Mouse (Mus musculus): ENCODE data around the gene Plcb2. TPM values are rescaled to one million over a fixed set of nuclear protein-coding genes. Genes with fewer than 3 reads are reported as not detected.
A peak's percentile ranks its signal among the peaks of the same experiment; 100 is the strongest.

The Plcb2 gene
- polyA plus RNA-seq, 1 experiment from 2014 or later, result 0.69 TPM

GRCm38 (mm10) chr2:118673686-118674465, 54.4 kb downstream of the Plcb2 start:
- Histone ChIP-seq H3K4me1 (peaks cover 14% of the 10 kb centered on the region), H3K9me3 (no peaks in the 10 kb centered on the region), H3K36me3 (no peaks in the 10 kb centered on the region), H3K27ac (replicated peaks) (no peak overlapping the region), H3K4me2 (replicated peaks) (no peak overlapping the region), H3K27me3 (peaks cover 35% of the 10 kb centered on the region; the same call in 1 of the 2 replicates), H3K4me3 (no peak overlapping the region), H3K9ac (replicated peaks) (no peak overlapping the region)
- ATAC-seq (replicated peaks), result no peak
- WGBS, result 20% methylated on average over 15 of the region's 15 CpGs

GRCm38 (mm10) chr2:118671728-118672127, 56.5 kb downstream of the Plcb2 start:
- 69% methylated on average over 1 of the region's 1 CpGs for WGBS
- no peak overlapping the region for H3K4me3 ChIP-seq
- H3K36me3 ChIP-seq, result no peaks in the 10 kb centered on the region
- H3K4me1 ChIP-seq, result peaks cover 9% of the 10 kb centered on the region
- no peak overlapping the region for H3K9ac ChIP-seq (replicated peaks)
- H3K27ac ChIP-seq (replicated peaks), result no peak overlapping the region
- H3K9me3 ChIP-seq, result no peaks in the 10 kb centered on the region
- no peak for ATAC-seq (replicated peaks)
- no peak overlapping the region for H3K4me2 ChIP-seq (replicated peaks)
- peaks cover 18% of the 10 kb centered on the region; the same call in 1 of the 2 replicates for H3K27me3 ChIP-seq

GRCm38 (mm10) chr2:118669785-118670184, 58.5 kb downstream of the Plcb2 start:
- Histone ChIP-seq H3K4me1 (peaks cover 21% of the 10 kb centered on the region), H3K9ac (replicated peaks) (no peak overlapping the region), H3K4me2 (replicated peaks) (no peak overlapping the region), H3K27ac (replicated peaks) (no peak overlapping the region), H3K27me3 (peaks cover 1% of the 10 kb centered on the region; the same call in 1 of the 2 replicates), H3K36me3 (no peaks in the 10 kb centered on the region), H3K9me3 (no peaks in the 10 kb centered on the region), H3K4me3 (no peak overlapping the region)
- ATAC-seq (replicated peaks), result no peak
- 36% methylated on average over 2 of the region's 2 CpGs for WGBS

- H3K9ac ChIP-seq (replicated peaks), result no peak overlapping the region
- 69% methylated on average over 6 of the region's 6 CpGs for WGBS
- ATAC-seq (replicated peaks), result no peak
These were observed 59.0 kb downstream of the Plcb2 start for GRCm38 (mm10) chr2:118669245-118669644.

GRCm38 (mm10) chr2:118667181-118667580, 61.1 kb downstream of the Plcb2 start:
- WGBS, result 76% methylated on average over 5 of the region's 5 CpGs
- Histone ChIP-seq H3K4me2 (replicated peaks) (no peak overlapping the region), H3K9me3 (no peaks in the 10 kb centered on the region), H3K9ac (replicated peaks) (no peak overlapping the region), H3K4me3 (no peak overlapping the region), H3K27me3 (no peaks in the 10 kb centered on the region), H3K27ac (replicated peaks) (no peak overlapping the region), H3K36me3 (no peaks in the 10 kb centered on the region), H3K4me1 (peaks cover 46% of the 10 kb centered on the region)
- ATAC-seq (replicated peaks), result no peak

More at GRCm38 (mm10) chr2:118669245-118669644, 59.0 kb downstream of the Plcb2 start:
- Histone ChIP-seq H3K27ac (replicated peaks) (no peak overlapping the region), H3K27me3 (no peaks in the 10 kb centered on the region), H3K4me2 (replicated peaks) (no peak overlapping the region), H3K4me1 (peaks cover 26% of the 10 kb centered on the region), H3K36me3 (no peaks in the 10 kb centered on the region), H3K4me3 (no peak overlapping the region), H3K9me3 (no peaks in the 10 kb centered on the region)

GRCm38 (mm10) chr2:118665616-118666015, 62.6 kb downstream of the Plcb2 start:
- H3K4me1 ChIP-seq, result peaks cover 46% of the 10 kb centered on the region

GRCm38 (mm10) chr2:118664975-118665516, 63.2 kb downstream of the Plcb2 start:
- H3K4me3 ChIP-seq, result no peak overlapping the region
- H3K9ac ChIP-seq (replicated peaks), result no peak overlapping the region
- WGBS, result 78% methylated on average over 3 of the region's 3 CpGs
- H3K27me3 ChIP-seq, result no peaks in the 10 kb centered on the region
- no peaks in the 10 kb centered on the region for H3K9me3 ChIP-seq
- no peaks in the 10 kb centered on the region for H3K36me3 ChIP-seq
- H3K27ac ChIP-seq (replicated peaks), result no peak overlapping the region
- H3K4me2 ChIP-seq (replicated peaks), result peak overlapping the region; percentile 70
- H3K4me1 ChIP-seq, result peaks cover 50% of the 10 kb centered on the region
- ATAC-seq (replicated peaks), result no peak

More at GRCm38 (mm10) chr2:118665616-118666015, 62.6 kb downstream of the Plcb2 start:
- H3K4me3 ChIP-seq, result no peak overlapping the region
- no peaks in the 10 kb centered on the region for H3K27me3 ChIP-seq
- no peaks in the 10 kb centered on the region for H3K36me3 ChIP-seq
- H3K9ac ChIP-seq (replicated peaks), result no peak overlapping the region
- no peak overlapping the region for H3K27ac ChIP-seq (replicated peaks)
- H3K4me2 ChIP-seq (replicated peaks), result peak overlapping the region; percentile 70
- ATAC-seq (replicated peaks), result no peak
- 90% methylated on average over 4 of the region's 4 CpGs for whole genome bisulfite sequencing
- H3K9me3 ChIP-seq, result no peaks in the 10 kb centered on the region

- WGBS, result 49% methylated on average over 19 of the region's 19 CpGs
- peak; percentile 58 for ATAC-seq (replicated peaks)
- H3K27ac ChIP-seq (replicated peaks), result peak overlapping the region; percentile 66
- no peaks in the 10 kb centered on the region for H3K36me3 ChIP-seq
- peak overlapping the region; percentile 60 for H3K9ac ChIP-seq (replicated peaks)
- H3K27me3 ChIP-seq, result no peaks in the 10 kb centered on the region
- H3K4me3 ChIP-seq, result peak overlapping the region; percentile 54
- H3K4me1 ChIP-seq, result peaks cover 56% of the 10 kb centered on the region
- H3K4me2 ChIP-seq (replicated peaks), result peak overlapping the region; percentile 70
- H3K9me3 ChIP-seq, result no peaks in the 10 kb centered on the region
These were observed 64.2 kb downstream of the Plcb2 start for GRCm38 (mm10) chr2:118663804-118664766.

GRCm38 (mm10) chr2:118662902-118663803, 65.1 kb downstream of the Plcb2 start, which contains the start of gene Pak6:
Gene Pak6 (plus strand): TSS chr2:118663303.
- Histone ChIP-seq H3K4me2 (replicated peaks) (peak within 1 kb of the TSS; percentile 70), H3K4me3 (peak within 1 kb of the TSS; percentile 54), H3K9ac (replicated peaks) (peak within 1 kb of the TSS; percentile 60), H3K4me1 (peaks cover 56% of the 10 kb centered on the region), H3K36me3 (no peaks in the 10 kb centered on the region), H3K27ac (replicated peaks) (peak within 1 kb of the TSS; percentile 66), H3K27me3 (no peaks in the 10 kb centered on the region), H3K9me3 (no peaks in the 10 kb centered on the region)
- ATAC-seq (replicated peaks), result peak; percentile 62
- 1% methylated on average over 37 of the region's 37 CpGs for WGBS

- H3K27me3 ChIP-seq, result no peaks in the 10 kb centered on the region
- H3K4me2 ChIP-seq (replicated peaks), result no peak overlapping the region
- no peaks in the 10 kb centered on the region for H3K9me3 ChIP-seq
- no peak for ATAC-seq (replicated peaks)
- H3K4me1 ChIP-seq, result peaks cover 55% of the 10 kb centered on the region
- no peak overlapping the region for H3K27ac ChIP-seq (replicated peaks)
- no peak overlapping the region for H3K9ac ChIP-seq (replicated peaks)
- H3K4me3 ChIP-seq, result no peak overlapping the region
- H3K36me3 ChIP-seq, result no peaks in the 10 kb centered on the region
- 83% methylated on average over 9 of the region's 9 CpGs for WGBS
These were observed 66.3 kb downstream of the Plcb2 start for GRCm38 (mm10) chr2:118661891-118662290.

GRCm38 (mm10) chr2:118659998-118660452, 68.2 kb downstream of the Plcb2 start:
- Histone ChIP-seq H3K9me3 (no peaks in the 10 kb centered on the region), H3K27ac (replicated peaks) (peak overlapping the region; percentile 4; the same call in 1 of the 2 replicates), H3K4me1 (peaks cover 48% of the 10 kb centered on the region), H3K9ac (replicated peaks) (peak overlapping the region; percentile 38), H3K4me3 (peak overlapping the region; percentile 41), H3K4me2 (replicated peaks) (peak overlapping the region; percentile 45), H3K27me3 (no peaks in the 10 kb centered on the region), H3K36me3 (no peaks in the 10 kb centered on the region)
- peak; percentile 70 for ATAC-seq (replicated peaks)
- WGBS, result 1% methylated on average over 4 of the region's 4 CpGs
